In genomic region chr6:94301804-94302203, GRCm38 (mm10) we compare ENCODE assay signal across 26 mouse cellular contexts.
"Had no signal": no experiment of that assay in that cellular context is flagged by ENCODE, and none has a peak within 500 bp of the region (broad histone marks: within the 10 kb centered on the region; RNA-seq: fewer than 3 reads in every experiment).

No protein-coding gene starts in this region.

- H3K27me3 ChIP-seq: heart, embryonic 12.5 days; hindbrain, embryonic 12.5 days; kidney, embryonic 15.5 days; limb, embryonic 13.5 days; limb, embryonic 15.5 days; liver, embryonic 12.5 days had no signal

- H3K9ac ChIP-seq: heart, embryonic 12.5 days; hindbrain, embryonic 12.5 days; hindbrain, embryonic 14.5 days; kidney, embryonic 15.5 days; limb, embryonic 13.5 days; limb, embryonic 15.5 days; liver, embryonic 12.5 days had no signal

- H3K4me1 ChIP-seq: hindbrain, embryonic 10.5 days; hindbrain, embryonic 12.5 days; kidney, embryonic 15.5 days; limb, embryonic 15.5 days had no signal

- DNase-seq: gastrocnemius, postnatal 14 days; gastrocnemius, postnatal 36 days; heart, adult 11 months; heart, adult 2 months; heart, postnatal 10 days; heart, postnatal 4 days; kidney, adult 11 months; kidney, adult 2 months; kidney, adult 9 months; kidney, postnatal 14 days; kidney, postnatal 36 days; layer of hippocampus, adult 9-11 months; layer of hippocampus, postnatal 36 days; left cerebral cortex, postnatal 4 days had no signal

- H3K4me3 ChIP-seq: heart, adult 2 months; heart, embryonic 10.5 days; heart, embryonic 12.5 days; hindbrain, embryonic 10.5 days; hindbrain, embryonic 12.5 days; kidney, embryonic 15.5 days; limb, embryonic 13.5 days; limb, embryonic 15.5 days; liver, embryonic 12.5 days had no signal

- H3K4me2 ChIP-seq: heart, embryonic 12.5 days; hindbrain, embryonic 12.5 days; hindbrain, embryonic 14.5 days; kidney, embryonic 15.5 days; limb, embryonic 13.5 days; limb, embryonic 15.5 days; liver, embryonic 12.5 days had no signal

- H3K27ac ChIP-seq: heart, adult 2 months; heart, embryonic 10.5 days; hindbrain, embryonic 10.5 days; hindbrain, embryonic 12.5 days; hindbrain, embryonic 14.5 days; kidney, embryonic 15.5 days; kidney, postnatal 0 days; limb, embryonic 13.5 days; limb, embryonic 15.5 days; liver, embryonic 12.5 days had no signal

- ATAC-seq: hindbrain, embryonic 16.5 days; intestine, embryonic 16.5 days; liver, embryonic 12.5 days had no signal

- H3K9me3 ChIP-seq: heart, embryonic 10.5 days; heart, embryonic 12.5 days; hindbrain, embryonic 10.5 days; hindbrain, embryonic 12.5 days; kidney, embryonic 15.5 days; limb, embryonic 13.5 days; limb, embryonic 15.5 days had no signal

- H3K36me3 ChIP-seq: heart, embryonic 10.5 days; heart, embryonic 12.5 days; hindbrain, embryonic 10.5 days; hindbrain, embryonic 12.5 days; kidney, embryonic 15.5 days; limb, embryonic 13.5 days; limb, embryonic 15.5 days; liver, embryonic 12.5 days had no signal
